Mouse (Mus musculus) bone marrow, adult 2 months (tissue): ENCODE data around the gene Nell2.

Source experiments
- CTCF ChIP-seq: fragments of 200-500 bp; IDR thresholded peaks from 2 replicates; pipeline ENCODE4 v1.5.1; 2011; ENCODE audit warnings: low read length, control low read depth; ENCODE audit not compliant: control insufficient read depth, insufficient read depth
- POLR2A ChIP-seq: fragments of 200-500 bp; IDR thresholded peaks from 2 replicates; pipeline ENCODE4 v1.6.1; 2011; ENCODE audit warnings: low read depth, mild to moderate bottlenecking, control low read depth, low read length, borderline replicate concordance; ENCODE audit not compliant: control insufficient read depth

DNA sequence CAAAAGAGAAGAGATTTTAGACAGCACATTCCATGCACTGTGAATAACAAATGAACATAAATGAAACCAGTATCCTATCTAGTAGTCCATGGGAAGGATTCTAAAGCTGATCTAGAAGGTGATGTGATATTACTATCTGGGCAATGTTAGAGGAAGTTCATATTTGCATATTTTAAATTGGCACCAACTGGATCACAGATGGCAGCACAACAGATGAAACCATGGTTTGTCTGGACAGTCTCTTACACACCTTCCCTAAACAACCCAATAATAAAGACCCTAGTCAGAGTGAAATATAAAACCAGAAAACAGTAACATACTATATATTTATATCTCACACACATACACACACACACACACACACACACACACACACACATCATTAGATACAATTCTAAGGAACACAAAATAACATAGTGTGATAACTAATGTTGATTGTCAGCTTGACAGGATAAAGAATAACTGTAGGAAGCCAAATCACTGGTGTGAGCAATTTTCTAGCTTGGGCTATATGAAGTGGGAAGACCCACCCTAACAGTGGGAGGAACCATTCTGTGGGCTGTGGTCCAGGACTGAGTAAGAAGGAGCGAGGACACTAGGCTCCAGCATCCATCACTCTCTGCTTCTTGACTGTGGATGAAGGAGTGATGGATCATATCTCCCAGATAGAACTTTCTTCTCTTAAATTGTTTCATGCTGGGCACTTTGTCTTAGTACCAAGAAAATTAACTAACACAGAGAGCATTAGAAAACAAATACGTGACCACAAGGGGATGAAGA is 268.5 kb downstream of the Nell2 start:
- TF ChIP-seq POLR2A, result no peak
- no peak for TF ChIP-seq CTCF
